Mouse (Mus musculus): ENCODE measurements at regions not wholly inside any gene's neighbourhood (a gene's known extent, or its start where the extent isn't known, plus 50 kb on each side); places are given as distances from the start of the nearest gene placed in this dataset.

GRCm38 (mm10) chr7:138640492-138641165 is 205.2 kb upstream of the Ppp2r2d start:
- no peaks in the 10 kb centered on the region for H3K36me3 ChIP-seq (ENCODE audit: insufficient read depth)
- no peaks in the 10 kb centered on the region for H3K4me1 ChIP-seq (ENCODE audit: insufficient read depth)
- no peak overlapping the region for H3K9ac ChIP-seq
- no peaks in the 10 kb centered on the region for H3K27me3 ChIP-seq (ENCODE audit: insufficient read depth, low read length)
- DNase-seq (peak; percentile 4), ATAC-seq (ENCODE audit: insufficient read depth) (no peak)
- no peak overlapping the region; the same call in 1 of the 2 replicates for H3K27ac ChIP-seq (ENCODE audit: low read depth)
- WGBS: 65% methylated on average over 6 of the region's 6 CpGs
- TF ChIP-seq CTCF (IDR thresholded peaks at IDR 0.05; ENCODE audit: low read depth): no peak
- H3K9me3 ChIP-seq (ENCODE audit: low read depth, low read length): no peaks in the 10 kb centered on the region
- H3K4me3 ChIP-seq (ENCODE audit: low read depth, low read length): no peak overlapping the region
- no peak overlapping the region for H3K4me2 ChIP-seq

- Histone ChIP-seq H3K36me3 (ENCODE audit: insufficient read depth) (no peaks in the 10 kb centered on the region), H3K4me3 (ENCODE audit: low read depth, low read length) (no peak overlapping the region), H3K27ac (ENCODE audit: low read depth) (no peak overlapping the region), H3K9me3 (ENCODE audit: low read depth, low read length) (no peaks in the 10 kb centered on the region), H3K4me2 (no peak overlapping the region), H3K9ac (no peak overlapping the region), H3K4me1 (ENCODE audit: insufficient read depth) (no peaks in the 10 kb centered on the region), H3K27me3 (ENCODE audit: insufficient read depth, low read length) (no peaks in the 10 kb centered on the region)
- ATAC-seq (ENCODE audit: insufficient read depth) (peak; percentile 52; the same call in 1 of the 2 replicates), DNase-seq (peak; percentile 44)
- no peak for TF ChIP-seq CTCF (IDR thresholded peaks at IDR 0.05; ENCODE audit: low read depth)
- WGBS: 43% methylated on average over 3 of the region's 3 CpGs
Measured at GRCm38 (mm10) chr7:138639541-138639940, 206.3 kb upstream of the Ppp2r2d start.

GRCm38 (mm10) chr7:138626061-138626460 is 219.8 kb upstream of the Ppp2r2d start:
- TF ChIP-seq CTCF (IDR thresholded peaks at IDR 0.05; ENCODE audit: low read depth): no peak
- no peaks in the 10 kb centered on the region for H3K36me3 ChIP-seq (ENCODE audit: insufficient read depth)
- 72% methylated on average over 9 of the region's 9 CpGs for WGBS
- no peaks in the 10 kb centered on the region for H3K27me3 ChIP-seq (ENCODE audit: insufficient read depth, low read length)
- no peak for ATAC-seq (ENCODE audit: insufficient read depth)
- DNase-seq: peak; percentile 4
- H3K4me1 ChIP-seq (ENCODE audit: insufficient read depth): no peaks in the 10 kb centered on the region
- H3K27ac ChIP-seq (ENCODE audit: low read depth): no peak overlapping the region
- H3K4me3 ChIP-seq (ENCODE audit: low read depth, low read length): no peak overlapping the region
- H3K9ac ChIP-seq: no peak overlapping the region
- no peak overlapping the region for H3K4me2 ChIP-seq
- no peaks in the 10 kb centered on the region for H3K9me3 ChIP-seq (ENCODE audit: low read depth, low read length)

GRCm38 (mm10) chr7:138620896-138621655 is 223.5 kb upstream of the Tcerg1l start:
- H3K27me3 ChIP-seq (ENCODE audit: insufficient read depth, low read length): no peaks in the 10 kb centered on the region
- no peak for ATAC-seq (ENCODE audit: insufficient read depth)
- H3K9ac ChIP-seq: no peak overlapping the region
- TF ChIP-seq CTCF (IDR thresholded peaks at IDR 0.05; ENCODE audit: low read depth): no peak
- no peaks in the 10 kb centered on the region for H3K9me3 ChIP-seq (ENCODE audit: low read depth, low read length)
- H3K4me1 ChIP-seq (ENCODE audit: insufficient read depth): no peaks in the 10 kb centered on the region
- H3K4me3 ChIP-seq (ENCODE audit: low read depth, low read length): no peak overlapping the region
- no peaks in the 10 kb centered on the region for H3K36me3 ChIP-seq (ENCODE audit: insufficient read depth)
- DNase-seq: no peak
- no peak overlapping the region for H3K4me2 ChIP-seq
- H3K27ac ChIP-seq (ENCODE audit: low read depth): no peak overlapping the region
- WGBS: 81% methylated on average over 10 of the region's 10 CpGs

GRCm38 (mm10) chr7:138620080-138620684 is 222.7 kb upstream of the Tcerg1l start:
- Histone ChIP-seq H3K27ac (ENCODE audit: low read depth) (no peak overlapping the region), H3K9me3 (ENCODE audit: low read depth, low read length) (no peaks in the 10 kb centered on the region), H3K4me1 (ENCODE audit: insufficient read depth) (no peaks in the 10 kb centered on the region), H3K27me3 (ENCODE audit: insufficient read depth, low read length) (no peaks in the 10 kb centered on the region), H3K9ac (no peak overlapping the region), H3K4me3 (ENCODE audit: low read depth, low read length) (no peak overlapping the region), H3K36me3 (ENCODE audit: insufficient read depth) (no peaks in the 10 kb centered on the region), H3K4me2 (no peak overlapping the region)
- ATAC-seq (ENCODE audit: insufficient read depth): no peak
- DNase-seq: no peak
- 58% methylated on average over 5 of the region's 5 CpGs for WGBS
- TF ChIP-seq CTCF (IDR thresholded peaks at IDR 0.05; ENCODE audit: low read depth): no peak

GRCm38 (mm10) chr7:138616468-138616867 is 218.9 kb upstream of the Tcerg1l start:
- H3K9ac ChIP-seq: no peak overlapping the region
- WGBS: 78% methylated on average over 2 of the region's 2 CpGs
- no peak overlapping the region for H3K4me2 ChIP-seq
- H3K27ac ChIP-seq (ENCODE audit: low read depth): no peak overlapping the region
- H3K4me1 ChIP-seq (ENCODE audit: insufficient read depth): no peaks in the 10 kb centered on the region
- H3K27me3 ChIP-seq (ENCODE audit: insufficient read depth, low read length): no peaks in the 10 kb centered on the region
- DNase-seq (no peak), ATAC-seq (ENCODE audit: insufficient read depth) (no peak)
- TF ChIP-seq CTCF (IDR thresholded peaks at IDR 0.05; ENCODE audit: low read depth): no peak
- H3K9me3 ChIP-seq (ENCODE audit: low read depth, low read length): no peaks in the 10 kb centered on the region
- no peaks in the 10 kb centered on the region for H3K36me3 ChIP-seq (ENCODE audit: insufficient read depth)
- H3K4me3 ChIP-seq (ENCODE audit: low read depth, low read length): no peak overlapping the region

- Histone ChIP-seq H3K4me3 (ENCODE audit: low read depth, low read length) (no peak overlapping the region), H3K36me3 (ENCODE audit: insufficient read depth) (no peaks in the 10 kb centered on the region), H3K27ac (ENCODE audit: low read depth) (no peak overlapping the region), H3K4me1 (ENCODE audit: insufficient read depth) (no peaks in the 10 kb centered on the region), H3K9ac (no peak overlapping the region), H3K27me3 (ENCODE audit: insufficient read depth, low read length) (no peaks in the 10 kb centered on the region), H3K4me2 (no peak overlapping the region), H3K9me3 (ENCODE audit: low read depth, low read length) (no peaks in the 10 kb centered on the region)
- peak; percentile 60; the same call in 1 of the 2 replicates for ATAC-seq (ENCODE audit: insufficient read depth)
- 40% methylated on average over 3 of the region's 3 CpGs for WGBS
- TF ChIP-seq CTCF (IDR thresholded peaks at IDR 0.05; ENCODE audit: low read depth): no peak
- peak; percentile 23 for DNase-seq
Measured at GRCm38 (mm10) chr7:138609605-138610004, 212.1 kb upstream of the Tcerg1l start.

Data from lung, embryonic 14.5 days (tissue).